Mouse (Mus musculus) kidney, adult 2 months (tissue): ENCODE measurements around the gene Ctnna3.

Experiments
- CTCF ChIP-seq: fragments of 200-500 bp; conservative IDR thresholded peaks from 2 replicates; pipeline ENCODE4 v1.5.1; 2011; ENCODE audit warnings: low read depth, mild to moderate bottlenecking, control low read depth, low read length, moderate library complexity, mixed read lengths; ENCODE audit not compliant: insufficient read depth, insufficient read length
- POLR2A ChIP-seq: fragments of 200-500 bp; IDR thresholded peaks from one replicate; pipeline ENCODE4 v1.6.1; 2011; ENCODE audit warnings: low read depth, low read length, control low read depth

GRCm38 (mm10) chr10:63427146-63427545 lies 2.8 kb upstream of the Ctnna3 start:
- no peak for TF ChIP-seq POLR2A
- no peak for TF ChIP-seq CTCF
